13 mouse cellular contexts compared by ENCODE assay signal in the genomic region with DNA sequence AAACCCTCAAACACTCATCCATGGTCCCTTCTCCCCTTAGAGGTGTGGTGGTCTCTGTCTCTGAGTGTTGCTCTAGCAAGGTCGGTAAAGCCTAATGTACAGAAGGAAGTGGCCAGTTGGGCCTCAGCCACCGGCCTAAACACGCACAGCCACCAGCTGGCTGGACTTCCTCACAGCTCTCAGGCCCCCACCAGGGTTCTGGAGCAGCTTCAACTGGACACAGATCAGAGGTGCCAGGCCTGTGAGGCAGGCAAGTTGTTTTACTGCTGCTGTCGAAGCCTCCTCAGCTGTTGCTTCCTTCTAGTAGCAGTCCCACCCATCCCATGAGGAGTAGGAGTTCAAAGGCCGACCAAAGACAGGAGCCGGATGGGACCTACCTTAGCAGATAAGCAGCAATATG. TPM values are rescaled to one million over a fixed set of nuclear protein-coding genes. Genes with fewer than 3 reads are reported as not detected.
DNase-seq lines count a peak whose midpoint lies in the region; ATAC-seq and TF ChIP-seq lines count a peak whose summit lies in the region.
"Had no signal": no experiment of that assay in that cellular context is flagged by ENCODE, and none has a peak within 500 bp of the region (broad histone marks: within the 10 kb centered on the region; RNA-seq: fewer than 3 reads in every experiment).

No protein-coding gene starts in this region.

- TF ChIP-seq CTCF in lung, embryonic 14.5 days (IDR thresholded peaks at IDR 0.05; ENCODE audit: low read depth) = no peak
- TF ChIP-seq CTCF in stomach, postnatal 0 days (IDR thresholded peaks at IDR 0.05; ENCODE audit: low read depth) = no peak

- 0 out of 2 replicates have a peak, but pooled peaks have one; percentile 9 for ATAC-seq in lung, embryonic 14.5 days (ENCODE audit: insufficient read depth)
- ATAC-seq in lung, embryonic 16.5 days (ENCODE audit: low read depth) = peak; percentile 41; the same call in 1 of the 2 replicates
- no peak for ATAC-seq in stomach, postnatal 0 days (ENCODE audit: low FRiP score, low TSS enrichment)
- ATAC-seq in hindbrain, embryonic 12.5 days (ENCODE audit: low FRiP score) = no peak

- peaks cover 18% of the 10 kb centered on the region for H3K4me1 ChIP-seq in lung, embryonic 14.5 days (ENCODE audit: insufficient read depth)
- H3K4me1 ChIP-seq in lung, embryonic 16.5 days (replicated peaks; ENCODE audit: control insufficient read depth, insufficient read depth, low read length) = peaks cover 27% of the 10 kb centered on the region
- H3K4me1 ChIP-seq in stomach, postnatal 0 days (replicated peaks; ENCODE audit: control insufficient read depth, insufficient read depth) = peaks cover 8% of the 10 kb centered on the region
- 0 out of 2 replicates have a peak, but pooled peaks cover 2% of the 10 kb centered on the region for H3K4me1 ChIP-seq in hindbrain, embryonic 12.5 days

- H3K27ac ChIP-seq in lung, embryonic 14.5 days (ENCODE audit: low read depth) = no peak overlapping the region
- H3K27ac ChIP-seq in lung, embryonic 16.5 days (ENCODE audit: low read length) = peak overlapping the region; percentile 96
- H3K27ac ChIP-seq in stomach, postnatal 0 days (replicated peaks) = peak overlapping the region; percentile 58
- no peak overlapping the region for H3K27ac ChIP-seq in hindbrain, embryonic 12.5 days
- H3K27ac ChIP-seq: heart, embryonic 10.5 days; macrophage had no signal

- peak; percentile 61 for DNase-seq in lung, embryonic 14.5 days
- no peak for DNase-seq in lung, adult 18-20 months
- DNase-seq in cerebellum, postnatal 14 days = peak; percentile 94
- DNase-seq in stomach, postnatal 0 days (ENCODE audit: low spot score) = no peak
- DNase-seq in gastrocnemius, postnatal 4 days (ENCODE audit: low spot score in 2 of 2) = no peak
- DNase-seq: kidney, adult 8-10 months had no signal

- TF ChIP-seq EP300 in stomach, postnatal 0 days (optimal IDR thresholded peaks at IDR 0.05) = no peak

- WGBS in lung, embryonic 14.5 days = 55% methylated on average over 6 of the region's 6 CpGs
- WGBS in lung, embryonic 16.5 days = 50% methylated on average over 6 of the region's 6 CpGs
- WGBS in stomach, postnatal 0 days = 49% methylated on average over 6 of the region's 6 CpGs
- 82% methylated on average over 6 of the region's 6 CpGs for WGBS in hindbrain, embryonic 12.5 days

- H3K4me2 ChIP-seq in lung, embryonic 14.5 days = no peak overlapping the region
- no peak overlapping the region for H3K4me2 ChIP-seq in lung, embryonic 16.5 days (ENCODE audit: low read depth, low read length)
- H3K4me2 ChIP-seq in stomach, postnatal 0 days (replicated peaks; ENCODE audit: low read depth) = no peak overlapping the region
- no peak overlapping the region for H3K4me2 ChIP-seq in hindbrain, embryonic 12.5 days (replicated peaks)
- H3K4me2 ChIP-seq: limb, embryonic 13.5 days; neural tube, embryonic 15.5 days had no signal

- no peak overlapping the region for H3K4me3 ChIP-seq in lung, embryonic 14.5 days (ENCODE audit: low read depth, low read length)
- H3K4me3 ChIP-seq in lung, embryonic 16.5 days (ENCODE audit: low read length) = no peak overlapping the region
- H3K4me3 ChIP-seq in stomach, postnatal 0 days (ENCODE audit: low read depth, low read length) = no peak overlapping the region
- H3K4me3 ChIP-seq in hindbrain, embryonic 12.5 days = no peak overlapping the region
- H3K4me3 ChIP-seq: heart, embryonic 10.5 days; limb, embryonic 13.5 days; neural tube, embryonic 15.5 days had no signal

- H3K27me3 ChIP-seq in lung, embryonic 14.5 days (ENCODE audit: insufficient read depth, low read length) = no peaks in the 10 kb centered on the region
- H3K27me3 ChIP-seq in lung, embryonic 16.5 days (ENCODE audit: control insufficient read depth, insufficient read depth, low read depth, low read length) = no peaks in the 10 kb centered on the region
- no peaks in the 10 kb centered on the region for H3K27me3 ChIP-seq in stomach, postnatal 0 days (ENCODE audit: control insufficient read depth, insufficient read depth, low read length)
- no peaks in the 10 kb centered on the region for H3K27me3 ChIP-seq in hindbrain, embryonic 12.5 days
- H3K27me3 ChIP-seq: CH12.LX; limb, embryonic 13.5 days; neural tube, embryonic 15.5 days had no signal

- no peaks in the 10 kb centered on the region for H3K36me3 ChIP-seq in lung, embryonic 14.5 days (ENCODE audit: insufficient read depth)
- H3K36me3 ChIP-seq in lung, embryonic 16.5 days (ENCODE audit: control insufficient read depth, insufficient read depth, low read length) = no peaks in the 10 kb centered on the region
- no peaks in the 10 kb centered on the region for H3K36me3 ChIP-seq in stomach, postnatal 0 days (ENCODE audit: control insufficient read depth, insufficient read depth, low read length)
- no peaks in the 10 kb centered on the region for H3K36me3 ChIP-seq in hindbrain, embryonic 12.5 days
- H3K36me3 ChIP-seq: heart, embryonic 10.5 days; limb, embryonic 13.5 days; neural tube, embryonic 15.5 days had no signal

- no peak overlapping the region for H3K9ac ChIP-seq in lung, embryonic 14.5 days
- no peak overlapping the region for H3K9ac ChIP-seq in lung, embryonic 16.5 days (ENCODE audit: low read length)
- H3K9ac ChIP-seq in stomach, postnatal 0 days (ENCODE audit: low read length) = 0 out of 2 replicates have a peak overlapping the region, but pooled peaks have one; percentile 35
- no peak overlapping the region for H3K9ac ChIP-seq in hindbrain, embryonic 12.5 days
- H3K9ac ChIP-seq: neural tube, embryonic 15.5 days had no signal

- no peaks in the 10 kb centered on the region for H3K9me3 ChIP-seq in lung, embryonic 14.5 days (ENCODE audit: low read depth, low read length)
- no peaks in the 10 kb centered on the region for H3K9me3 ChIP-seq in lung, embryonic 16.5 days (ENCODE audit: control insufficient read depth, low read length)
- no peaks in the 10 kb centered on the region for H3K9me3 ChIP-seq in stomach, postnatal 0 days (ENCODE audit: control insufficient read depth, low read length)
- H3K9me3 ChIP-seq in hindbrain, embryonic 12.5 days (replicated peaks) = no peaks in the 10 kb centered on the region
- H3K9me3 ChIP-seq: heart, embryonic 10.5 days; limb, embryonic 13.5 days; neural tube, embryonic 15.5 days had no signal

RNA-seq across cellular contexts. Expression of a gene that starts 6.4 kb away (rescaled TPM):
- 842 and 871 TPM in 2 replicates for polyA plus RNA-seq in lung, embryonic 14.5 days (2014; fragmentation: Nextera tagmentation; extraction: Ambion mirVana)
- polyA plus RNA-seq in lung, embryonic 16.5 days (2015; fragmentation: Nextera tagmentation; extraction: Ambion mirVana) = 1,174 and 1,330 TPM in 2 replicates
- 1,012 and 1,042 TPM in 2 replicates for polyA plus RNA-seq in stomach, postnatal 0 days (2015; fragmentation: Nextera tagmentation; extraction: Ambion mirVana)
- 658 and 661 TPM in 2 replicates for polyA plus RNA-seq in hindbrain, embryonic 12.5 days (2016; fragmentation: Nextera tagmentation; extraction: Ambion mirVana)
- 100 to 1,000 TPM; 390 to 392 TPM for total RNA-seq in gastrocnemius, postnatal 4 days (2021)

RNA-seq across cellular contexts. Expression of a gene that starts 9.1 kb away (rescaled TPM):
- 0.24 and 0.84 TPM in 2 replicates for polyA plus RNA-seq in lung, embryonic 14.5 days (2014; fragmentation: Nextera tagmentation; extraction: Ambion mirVana)
- polyA plus RNA-seq in lung, embryonic 16.5 days (2015; fragmentation: Nextera tagmentation; extraction: Ambion mirVana) = 0.62 and 0.98 TPM in 2 replicates
- 0.62 and 0.83 TPM in 2 replicates for polyA plus RNA-seq in stomach, postnatal 0 days (2015; fragmentation: Nextera tagmentation; extraction: Ambion mirVana)
- polyA plus RNA-seq in hindbrain, embryonic 12.5 days (2016; fragmentation: Nextera tagmentation; extraction: Ambion mirVana) = 1.2 and 1.3 TPM in 2 replicates
- total RNA-seq in gastrocnemius, postnatal 4 days (2021) = 1 to 10 TPM; 2.5 to 3.8 TPM
- polyA plus RNA-seq: macrophage had no signal

RNA-seq across cellular contexts. Expression of a gene that starts 15.9 kb away (rescaled TPM):
- polyA plus RNA-seq in lung, embryonic 14.5 days (2014; fragmentation: Nextera tagmentation; extraction: Ambion mirVana) = 88.2 and 92.9 TPM in 2 replicates
- polyA plus RNA-seq in lung, embryonic 16.5 days (2015; fragmentation: Nextera tagmentation; extraction: Ambion mirVana) = 64.0 and 68.9 TPM in 2 replicates
- 85.3 and 86.9 TPM in 2 replicates for polyA plus RNA-seq in stomach, postnatal 0 days (2015; fragmentation: Nextera tagmentation; extraction: Ambion mirVana)
- 121 and 124 TPM in 2 replicates for polyA plus RNA-seq in hindbrain, embryonic 12.5 days (2016; fragmentation: Nextera tagmentation; extraction: Ambion mirVana)
- 100 to 1,000 TPM; 307 to 315 TPM for total RNA-seq in gastrocnemius, postnatal 4 days (2021)

RNA-seq across cellular contexts. Expression of a gene that starts 18.5 kb away (rescaled TPM):
- 0.14 TPM in 1 of 2 replicates, not detected in the other for polyA plus RNA-seq in lung, embryonic 14.5 days (2014; fragmentation: Nextera tagmentation; extraction: Ambion mirVana)
- not detected in 2 replicates for polyA plus RNA-seq in lung, embryonic 16.5 days (2015; fragmentation: Nextera tagmentation; extraction: Ambion mirVana)
- polyA plus RNA-seq in stomach, postnatal 0 days (2015; fragmentation: Nextera tagmentation; extraction: Ambion mirVana) = 0.28 and 0.38 TPM in 2 replicates
- polyA plus RNA-seq in hindbrain, embryonic 12.5 days (2016; fragmentation: Nextera tagmentation; extraction: Ambion mirVana) = 0.45 and 0.48 TPM in 2 replicates
- under 1 TPM; 0.96 TPM for total RNA-seq in gastrocnemius, postnatal 4 days (2021)
- polyA plus RNA-seq: heart, embryonic 10.5 days; limb, embryonic 13.5 days had no signal

RNA-seq across cellular contexts. Expression of a gene that starts 28.7 kb away (rescaled TPM):
- polyA plus RNA-seq in lung, embryonic 14.5 days (2014; fragmentation: Nextera tagmentation; extraction: Ambion mirVana) = 56.4 and 62.4 TPM in 2 replicates
- 57.5 and 58.3 TPM in 2 replicates for polyA plus RNA-seq in lung, embryonic 16.5 days (2015; fragmentation: Nextera tagmentation; extraction: Ambion mirVana)
- polyA plus RNA-seq in stomach, postnatal 0 days (2015; fragmentation: Nextera tagmentation; extraction: Ambion mirVana) = 50.3 and 51.0 TPM in 2 replicates
- 68.1 and 69.4 TPM in 2 replicates for polyA plus RNA-seq in hindbrain, embryonic 12.5 days (2016; fragmentation: Nextera tagmentation; extraction: Ambion mirVana)
- total RNA-seq in gastrocnemius, postnatal 4 days (2021) = 10 to 100 TPM; 21.2 to 21.6 TPM

Comparison
In these comparisons a context has a peak if more than half of its experiments do, and no peak if none do; other contexts are left out.
1. DNase-seq: peak in lung, embryonic 14.5 days (single experiment) and cerebellum, postnatal 14 days (2 of 2); none in lung, adult 18-20 months (0 of 2), stomach, postnatal 0 days (single experiment) and gastrocnemius, postnatal 4 days (0 of 2).
2. H3K27ac ChIP-seq: peak in lung, embryonic 16.5 days (single experiment) and stomach, postnatal 0 days (single experiment); none in lung, embryonic 14.5 days (single experiment) and hindbrain, embryonic 12.5 days (single experiment).
3. ATAC-seq: peak in lung, embryonic 14.5 days (single experiment) and lung, embryonic 16.5 days (single experiment); none in stomach, postnatal 0 days (single experiment) and hindbrain, embryonic 12.5 days (single experiment).